In the genomic region with DNA sequence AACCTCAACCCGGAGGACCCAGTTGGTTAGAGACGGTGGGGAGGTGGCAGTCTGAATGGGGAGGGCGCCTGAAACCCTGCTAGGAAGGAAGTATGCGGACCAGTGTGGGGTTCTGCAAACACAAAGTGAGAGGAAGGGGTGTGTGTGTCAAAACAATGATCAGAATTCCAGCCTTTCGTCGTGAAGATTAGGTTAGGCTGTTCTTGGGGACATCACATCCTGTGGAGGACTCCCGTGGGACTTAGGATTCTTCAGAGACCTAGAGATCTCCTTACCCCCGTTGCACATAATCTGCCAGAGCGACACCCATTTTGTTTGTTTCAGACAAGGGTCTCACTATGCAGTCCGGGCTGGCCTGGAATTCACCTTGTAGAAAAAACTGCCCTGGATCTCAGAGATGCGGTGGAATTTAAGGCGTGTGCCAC, we compare ENCODE assay signal across 8 mouse cellular contexts. TPM values are rescaled to one million over a fixed set of nuclear protein-coding genes. Genes with fewer than 3 reads are reported as not detected.
DNase-seq lines count a peak whose midpoint lies in the region; ATAC-seq and TF ChIP-seq lines count a peak whose summit lies in the region.

No protein-coding gene starts in this region.

- TF ChIP-seq EP300 in MEL (IDR thresholded peaks at IDR 0.05; ENCODE audit: low read depth in 1 of 2, low read length in 2 of 2) = no peak

- peaks cover 0 to 2% of the 10 kb centered on the region in 2 experiments; a peak in 2 of 4 replicates for H3K27me3 ChIP-seq in MEL (ENCODE audit: control insufficient read depth in 1 of 2, insufficient read depth in 2 of 2, low read length in 2 of 2)
- H3K27me3 ChIP-seq in forebrain, embryonic 14.5 days (replicated peaks; ENCODE audit: control insufficient read depth, insufficient read depth, low read length) = no peaks in the 10 kb centered on the region
- no peaks in the 10 kb centered on the region for H3K27me3 ChIP-seq in splenic B cell, adult 2 months (ENCODE audit: control insufficient read depth, insufficient read depth, low read length, poor library complexity, severe bottlenecking)

- H3K79me2 ChIP-seq in MEL (ENCODE audit: control insufficient read depth, insufficient read depth, low read length, poor library complexity) (peaks cover 29% of the 10 kb centered on the region), macrophage (ENCODE audit: inconsistent target) (peaks cover 20% of the 10 kb centered on the region)

- no peak; a peak in 1 of 4 replicates for TF ChIP-seq POLR2A in MEL (IDR thresholded peaks at IDR 0.05; ENCODE audit: control insufficient read depth in 1 of 2, insufficient read depth in 1 of 2, low read depth in 1 of 2, low read length in 2 of 2, poor library complexity in 1 of 2)

- no peak for TF ChIP-seq RAD21 in MEL (IDR thresholded peaks at IDR 0.05; ENCODE audit: low read depth, low read length)

- peak overlapping the region; percentile 80 for H3K9ac ChIP-seq in MEL (ENCODE audit: control insufficient read depth, low read depth, low read length, poor library complexity, severe bottlenecking)
- H3K9ac ChIP-seq in forebrain, embryonic 14.5 days (ENCODE audit: low read length) = peak overlapping the region; percentile 60

- H3K4me3 ChIP-seq in MEL (ENCODE audit: control insufficient read depth in 1 of 2, insufficient read depth in 1 of 2, low read depth in 2 of 2, low read length in 2 of 2) = peak overlapping the region; percentile 53 to 68
- H3K4me3 ChIP-seq in forebrain, embryonic 14.5 days (ENCODE audit: low read depth, low read length) = peak overlapping the region; percentile 62
- H3K4me3 ChIP-seq in macrophage (ENCODE audit: inconsistent target) = peak overlapping the region; percentile 45

- H3K27ac ChIP-seq in MEL (ENCODE audit: control insufficient read depth, low read depth, low read length) (peak overlapping the region; percentile 66), macrophage (peak overlapping the region; percentile 56)
- peak overlapping the region; percentile 70 for H3K27ac ChIP-seq in forebrain, embryonic 14.5 days (ENCODE audit: low read depth, low read length)

- H3K9me3 ChIP-seq in MEL (replicated peaks; ENCODE audit: insufficient read depth, low read length) = no peaks in the 10 kb centered on the region
- no peaks in the 10 kb centered on the region for H3K9me3 ChIP-seq in forebrain, embryonic 14.5 days (replicated peaks; ENCODE audit: control insufficient read depth, low read length)

- 0 out of 2 replicates have a peak, but pooled peaks have one; percentile 13 for ATAC-seq in forebrain, embryonic 14.5 days
- peak; percentile 12 for ATAC-seq in inflammation-experienced regulatory T-cells, adult 6 months

- peak overlapping the region; percentile 93 for H3K4me2 ChIP-seq in forebrain, embryonic 14.5 days (ENCODE audit: low read length)

- TF ChIP-seq CTCF in MEL (IDR thresholded peaks at IDR 0.05 in 2 of 3, conservative IDR thresholded peaks at IDR 0.05 in 1 of 3; ENCODE audit: control insufficient read depth in 1 of 3, insufficient read depth in 1 of 3, low read depth in 2 of 3, low read length in 3 of 3, poor library complexity in 1 of 3, severe bottlenecking in 1 of 3) = no peak

- H3K36me3 ChIP-seq in MEL (ENCODE audit: control insufficient read depth in 1 of 2, insufficient read depth in 2 of 2, low read length in 2 of 2) = peaks cover 2 to 12% of the 10 kb centered on the region in 2 experiments
- peaks cover 9% of the 10 kb centered on the region for H3K36me3 ChIP-seq in forebrain, embryonic 14.5 days (ENCODE audit: control insufficient read depth, insufficient read depth, low read length)
- peaks cover 2% of the 10 kb centered on the region for H3K36me3 ChIP-seq in macrophage (ENCODE audit: inconsistent target)
- H3K36me3 ChIP-seq in splenic B cell, adult 2 months (ENCODE audit: control insufficient read depth, insufficient read depth, low read length, poor library complexity, severe bottlenecking) = no peaks in the 10 kb centered on the region

- 8% methylated on average over 12 of the region's 12 CpGs for WGBS in forebrain, embryonic 14.5 days
- 20% methylated on average over 11 of the region's 12 CpGs for WGBS in macrophage (ENCODE audit: missing documents)

- H3K4me1 ChIP-seq in MEL (ENCODE audit: control insufficient read depth in 1 of 2, insufficient read depth in 2 of 2, low read length in 2 of 2) = peaks cover 0 to 18% of the 10 kb centered on the region in 2 experiments; a peak in 2 of 4 replicates
- peaks cover 20% of the 10 kb centered on the region for H3K4me1 ChIP-seq in forebrain, embryonic 14.5 days (ENCODE audit: control insufficient read depth, insufficient read depth, low read length)

- peak; percentile 41 for DNase-seq in 3T3-L1 (ENCODE audit: low read depth, low spot score)
- peak; percentile 56 for DNase-seq in MEL (ENCODE audit: low read depth, low spot score)
- DNase-seq in forebrain, embryonic 14.5 days (ENCODE audit: low spot score) = peak; percentile 42
- peak; percentile 41 for DNase-seq in splenic B cell, adult 2 months (ENCODE audit: low read depth, low spot score)
- no peak for DNase-seq in layer of hippocampus, adult 8-10 months (ENCODE audit: low spot score in 2 of 2)
- DNase-seq in gastrocnemius, postnatal 10 days = no peak

RNA-seq across cellular contexts. Expression of gene Cdc20, which starts 0.7 kb away (rescaled TPM):
- total RNA-seq in MEL (2012; rRNA removed) = 189 and 211 TPM in 2 replicates
- polyA plus RNA-seq in MEL (2012; ENCODE audit: insufficient read depth in 1 of 2, insufficient read length in 2 of 2, low read depth in 1 of 2, low replicate concordance in 2 of 2, missing spikeins in 1 of 2) (100 to 1,000 TPM in 1 of 2 experiments, not detected in 1; 247 TPM), macrophage (2018) (0.63 to 3.8 TPM (median 2.6 TPM) in 3 replicates)
- polyA plus RNA-seq in forebrain, embryonic 14.5 days (2014; fragmentation: Nextera tagmentation; extraction: Ambion mirVana) = 116 and 151 TPM in 2 replicates
- 10 to 100 TPM in 1 of 3 experiments, 1 to 10 TPM in 2; 2.3 to 24.5 (median 4.6) TPM for polyA plus RNA-seq in inflammation-experienced regulatory T-cells, adult 6 months (2017; shearing (Covaris generic))
- 1 to 10 TPM in 13 of 26 experiments, under 1 TPM in 4, not detected in 9; 0.42 to 6.6 (median 1.4) TPM for total RNA-seq in macrophage (2018; cell fraction: chromatin; rRNA removed)
- 1 to 10 TPM in 14 of 26 experiments, under 1 TPM in 12; 0.27 to 5.4 (median 1.3) TPM for total RNA-seq in macrophage (2018; cell fraction: cytosol; rRNA removed)
- 1 to 10 TPM in 13 of 26 experiments, under 1 TPM in 10, not detected in 3; 0.27 to 3.5 (median 1.2) TPM for total RNA-seq in macrophage (2018; cell fraction: nucleus; rRNA removed)
- total RNA-seq in layer of hippocampus, adult 8-10 months (2022) = 1 to 10 TPM in 1 of 4 experiments, under 1 TPM in 3; 0.29 to 1.4 (median 0.57) TPM
- total RNA-seq in gastrocnemius, postnatal 10 days (2021) = 10 to 100 TPM; 12.1 to 14.7 TPM

RNA-seq across cellular contexts. Expression of gene Elovl1, which starts 9.9 kb away (rescaled TPM):
- total RNA-seq in MEL (2012; rRNA removed) = 93.5 and 134 TPM in 2 replicates
- polyA plus RNA-seq in MEL (2012; ENCODE audit: insufficient read depth in 1 of 2, insufficient read length in 2 of 2, low read depth in 1 of 2, low replicate concordance in 2 of 2, missing spikeins in 1 of 2) (100 to 1,000 TPM; 246 to 391 TPM), macrophage (2018) (152 to 208 TPM (median 177 TPM) in 3 replicates)
- polyA plus RNA-seq in forebrain, embryonic 14.5 days (2014; fragmentation: Nextera tagmentation; extraction: Ambion mirVana) = 26.1 and 28.9 TPM in 2 replicates
- 100 to 1,000 TPM; 114 to 166 (median 116) TPM for polyA plus RNA-seq in inflammation-experienced regulatory T-cells, adult 6 months (2017; shearing (Covaris generic))
- 100 to 1,000 TPM in 15 of 26 experiments, 10 to 100 TPM in 11; 47.7 to 179 (median 106) TPM for total RNA-seq in macrophage (2018; cell fraction: chromatin; rRNA removed)
- total RNA-seq in macrophage (2018; cell fraction: cytosol; rRNA removed) = 100 to 1,000 TPM in 24 of 26 experiments, 10 to 100 TPM in 2; 86.6 to 175 (median 138) TPM
- 100 to 1,000 TPM in 23 of 26 experiments, 10 to 100 TPM in 3; 80.4 to 218 (median 139) TPM for total RNA-seq in macrophage (2018; cell fraction: nucleus; rRNA removed)
- 10 to 100 TPM; 25.4 to 28.1 (median 27.1) TPM for total RNA-seq in layer of hippocampus, adult 8-10 months (2022)
- total RNA-seq in gastrocnemius, postnatal 10 days (2021) = 10 to 100 TPM; 20.2 to 28.3 TPM

RNA-seq across cellular contexts. Expression of gene Mpl, which starts 19.5 kb away (rescaled TPM):
- total RNA-seq in MEL (2012; rRNA removed) = 0.04 TPM in 1 of 2 replicates, not detected in the other
- polyA plus RNA-seq in MEL (2012; ENCODE audit: insufficient read depth in 1 of 2, insufficient read length in 2 of 2, low read depth in 1 of 2, low replicate concordance in 2 of 2, missing spikeins in 1 of 2) = under 1 TPM in 1 of 2 experiments, not detected in 1; 0.04 TPM
- polyA plus RNA-seq in forebrain, embryonic 14.5 days (2014; fragmentation: Nextera tagmentation; extraction: Ambion mirVana) = 0.18 and 0.22 TPM in 2 replicates
- polyA plus RNA-seq in inflammation-experienced regulatory T-cells, adult 6 months (2017; shearing (Covaris generic)) = not detected
- total RNA-seq in macrophage (2018; cell fraction: chromatin; rRNA removed) = not detected
- total RNA-seq in macrophage (2018; cell fraction: cytosol; rRNA removed) = under 1 TPM in 2 of 26 experiments, not detected in 24; 0.05 to 0.22 TPM
- total RNA-seq in macrophage (2018; cell fraction: nucleus; rRNA removed) = not detected
- polyA plus RNA-seq in macrophage (2018) = 0.26 TPM in 1 of 3 replicates, not detected in the others
- under 1 TPM in 1 of 4 experiments, not detected in 3; 0.21 TPM for total RNA-seq in layer of hippocampus, adult 8-10 months (2022)
- under 1 TPM in 1 of 2 experiments, not detected in 1; 0.09 TPM for total RNA-seq in gastrocnemius, postnatal 10 days (2021)

RNA-seq across cellular contexts. Expression of gene Med8, which starts 28.7 kb away (rescaled TPM):
- 143 and 159 TPM in 2 replicates for total RNA-seq in MEL (2012; rRNA removed)
- polyA plus RNA-seq in MEL (2012; ENCODE audit: insufficient read depth in 1 of 2, insufficient read length in 2 of 2, low read depth in 1 of 2, low replicate concordance in 2 of 2, missing spikeins in 1 of 2) (100 to 1,000 TPM in 1 of 2 experiments, 10 to 100 TPM in 1; 84.2 to 134 TPM), macrophage (2018) (69.4 to 89.5 TPM (median 85.4 TPM) in 3 replicates)
- polyA plus RNA-seq in forebrain, embryonic 14.5 days (2014; fragmentation: Nextera tagmentation; extraction: Ambion mirVana) = 119 TPM in 2 replicates
- polyA plus RNA-seq in inflammation-experienced regulatory T-cells, adult 6 months (2017; shearing (Covaris generic)) = 100 to 1,000 TPM; 121 to 123 (median 123) TPM
- 100 to 1,000 TPM in 7 of 26 experiments, 10 to 100 TPM in 19; 36.6 to 127 (median 86.3) TPM for total RNA-seq in macrophage (2018; cell fraction: chromatin; rRNA removed)
- 10 to 100 TPM; 49.5 to 95.3 (median 73.1) TPM for total RNA-seq in macrophage (2018; cell fraction: cytosol; rRNA removed)
- 100 to 1,000 TPM in 2 of 26 experiments, 10 to 100 TPM in 24; 34.9 to 104 (median 66.9) TPM for total RNA-seq in macrophage (2018; cell fraction: nucleus; rRNA removed)
- total RNA-seq in layer of hippocampus, adult 8-10 months (2022) = 10 to 100 TPM; 54.8 to 59.6 (median 56.1) TPM
- total RNA-seq in gastrocnemius, postnatal 10 days (2021) = 10 to 100 TPM; 37.8 to 38.0 TPM

RNA-seq across cellular contexts. Expression of gene Szt2, which starts 28.8 kb away (rescaled TPM):
- total RNA-seq in MEL (2012; rRNA removed) = 5.7 and 7.3 TPM in 2 replicates
- polyA plus RNA-seq in MEL (2012; ENCODE audit: insufficient read depth in 1 of 2, insufficient read length in 2 of 2, low read depth in 1 of 2, low replicate concordance in 2 of 2, missing spikeins in 1 of 2) (10 to 100 TPM in 1 of 2 experiments, not detected in 1; 24.0 TPM), macrophage (2018) (3.0 to 9.6 TPM (median 5.2 TPM) in 3 replicates)
- polyA plus RNA-seq in forebrain, embryonic 14.5 days (2014; fragmentation: Nextera tagmentation; extraction: Ambion mirVana) = 8.0 and 10.0 TPM in 2 replicates
- 10 to 100 TPM in 2 of 3 experiments, 1 to 10 TPM in 1; 9.1 to 20.5 (median 11.9) TPM for polyA plus RNA-seq in inflammation-experienced regulatory T-cells, adult 6 months (2017; shearing (Covaris generic))
- total RNA-seq in macrophage (2018; cell fraction: chromatin; rRNA removed) = 100 to 1,000 TPM in 13 of 26 experiments, 10 to 100 TPM in 13; 30.9 to 162 (median 101) TPM
- total RNA-seq in macrophage (2018; cell fraction: cytosol; rRNA removed) = 10 to 100 TPM in 1 of 26 experiments, 1 to 10 TPM in 25; 3.0 to 10.1 (median 6.3) TPM
- 10 to 100 TPM; 13.0 to 75.8 (median 34.8) TPM for total RNA-seq in macrophage (2018; cell fraction: nucleus; rRNA removed)
- 10 to 100 TPM; 34.8 to 56.1 (median 42.5) TPM for total RNA-seq in layer of hippocampus, adult 8-10 months (2022)
- 10 to 100 TPM in 1 of 2 experiments, 1 to 10 TPM in 1; 9.6 to 13.4 TPM for total RNA-seq in gastrocnemius, postnatal 10 days (2021)

Comparison
In these comparisons a context has a peak if more than half of its experiments do, and no peak if none do; other contexts are left out.
1. DNase-seq: peak in 3T3-L1 (single experiment), MEL (single experiment), forebrain, embryonic 14.5 days (single experiment) and splenic B cell, adult 2 months (single experiment); none in layer of hippocampus, adult 8-10 months (0 of 2) and gastrocnemius, postnatal 10 days (single experiment).
2. Peak in every context shown above with its lines, with median percentiles within 50 percentile points of each other: H3K27ac ChIP-seq and H3K4me3 ChIP-seq.